Mouse (Mus musculus) liver, postnatal 0 days (tissue): ENCODE data around the gene Tec.

Experiments used
- CTCF ChIP-seq: sonication (generic); IDR thresholded peaks from 2 replicates; pipeline ENCODE4 v1.5.1; 2016; ENCODE audit warnings: antibody characterized with exemption, low read depth
- EP300 ChIP-seq: IDR thresholded peaks from 2 replicates; pipeline ENCODE4 v1.6.1; 2016; ENCODE audit warnings: antibody characterized with exemption, low read depth, mild to moderate bottlenecking

DNA sequence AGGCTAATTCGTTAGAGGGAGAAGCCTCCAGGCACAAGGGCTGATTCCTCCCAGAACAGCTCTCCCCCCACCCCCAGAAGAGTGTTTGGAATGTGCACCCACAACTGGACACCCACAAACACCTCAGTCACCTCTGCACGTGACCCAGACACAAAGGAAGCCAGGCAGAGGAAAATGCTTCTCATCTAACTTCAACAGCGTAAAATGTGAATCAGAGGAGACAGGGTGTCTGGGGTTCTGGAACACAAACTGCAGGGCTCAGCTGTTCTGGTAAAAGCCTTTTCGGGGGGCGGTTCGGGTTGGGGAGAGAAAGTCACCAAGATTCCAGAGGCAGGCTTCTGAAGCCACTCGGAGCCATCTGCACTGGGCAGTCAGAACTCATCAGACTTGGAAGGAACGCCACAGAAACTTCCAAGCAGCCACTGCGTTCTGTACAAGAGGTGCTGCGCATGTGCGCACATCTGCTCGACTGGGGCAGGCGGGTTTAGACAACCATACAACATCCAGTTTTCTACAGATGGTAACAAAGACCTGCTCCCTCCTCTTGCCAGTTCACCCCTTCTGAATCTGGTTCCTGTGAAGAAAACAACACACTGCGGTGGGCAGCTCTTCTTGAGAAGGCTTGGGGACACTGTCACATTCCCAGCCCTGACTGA is 59.7 kb downstream of the Tec start:
- TF ChIP-seq CTCF: no peak
- no peak for TF ChIP-seq EP300
